Mouse (Mus musculus) bone marrow macrophage, adult 2 months (primary cell): ENCODE measurements around the gene Ogfod3.

ENCODE experiments used
- CTCF ChIP-seq: IDR thresholded peaks from 2 replicates; pipeline ENCODE4 v1.5.1; 2012; ENCODE audit warnings: low read depth, mild to moderate bottlenecking, low read length, moderate library complexity
- POLR2A ChIP-seq: IDR thresholded peaks from 2 replicates; pipeline ENCODE4 v1.6.1; 2012; ENCODE audit warnings: mild to moderate bottlenecking, low read depth, low read length, borderline replicate concordance

GRCm38 (mm10) chr11:121145865-121146264, 58.6 kb downstream of the Ogfod3 start, which contains the start of gene Tex19.1:
- TF ChIP-seq CTCF = no peak
- no peak for TF ChIP-seq POLR2A
